Mouse (Mus musculus) mature B cell (primary cell): Measurements from ENCODE around the gene Zfp317.
"Not testable (repeated sequence)": the region's sequence is repeated elsewhere in the genome, so short reads cannot be mapped to it uniquely, and the experiment has no call there.

Experiments
- in situ Hi-C: fragments of 300-500 bp; cut with MboI; formaldehyde crosslinking; loops from 2 replicates; pipeline ENCODE4 v1.14.3; 2019

Gene Zfp317

DNA sequence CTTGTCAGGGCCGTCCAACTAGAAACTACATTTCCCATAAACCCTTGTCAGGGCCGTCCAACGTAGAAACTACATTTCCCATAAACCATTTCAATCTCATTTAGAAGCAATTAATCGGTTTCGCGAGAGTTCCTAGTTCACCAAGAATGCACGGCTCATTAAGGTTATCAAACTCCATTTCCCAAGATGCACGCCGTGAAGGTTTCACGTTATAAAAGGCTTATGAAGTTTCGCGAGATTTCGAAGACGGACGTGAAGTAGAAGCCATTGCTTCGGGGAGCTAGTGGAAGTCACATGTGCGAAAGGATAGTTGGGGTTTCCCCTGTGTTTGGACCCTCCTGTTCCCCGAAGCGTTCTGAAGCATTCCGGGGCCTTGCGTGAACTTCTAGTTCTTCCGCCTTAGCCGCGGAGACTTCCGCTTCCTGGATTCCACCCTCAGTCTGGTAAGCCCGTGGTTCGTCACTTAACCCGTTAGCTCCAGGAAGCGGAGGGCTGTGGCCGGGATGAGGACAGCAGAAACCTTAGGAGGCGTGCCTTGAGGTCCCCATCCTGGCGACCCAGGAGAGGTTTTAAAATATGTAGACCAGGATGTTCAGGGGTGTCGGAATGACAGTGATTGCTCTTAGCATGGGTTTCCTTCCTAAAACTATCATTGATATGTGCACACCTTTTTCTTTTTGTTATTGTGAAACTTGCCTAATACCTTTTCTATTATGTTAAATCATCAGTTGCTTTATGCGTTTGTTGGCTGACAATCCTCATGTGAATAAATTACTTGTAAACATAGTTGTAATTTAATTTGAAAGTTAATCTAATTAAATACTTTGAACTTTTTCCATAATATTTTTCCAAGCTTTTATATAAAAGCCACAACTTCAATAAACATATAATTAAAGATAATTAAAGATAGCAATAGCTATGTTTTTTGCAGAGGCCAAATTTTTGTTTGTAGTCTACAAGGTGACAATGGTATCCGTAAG is at the start of gene Zfp317:
TSS of gene Zfp317 (plus strand) at position 260 of the 980 bp plus-strand sequence.
- in situ Hi-C loops = loop anchor here (25.0 kb wide), 1 partner anchor 1335 kb away; the partner anchor contains the start of gene Chordc1

GRCm38 (mm10) chr9:19582317-19582716 is 39.6 kb upstream of the Zfp317 start, which contains the start of gene Olfr855:
Olfr855 (plus strand) TSS chr9:19582617.
- in situ Hi-C loops = no loop called here

- in situ Hi-C loops = loop anchor here (25.0 kb wide), 1 partner anchor 1334 kb away; the partner anchor contains the start of gene Chordc1
Measured at GRCm38 (mm10) chr9:19621297-19621696, 605 bp upstream of the Zfp317 start.

DNA sequence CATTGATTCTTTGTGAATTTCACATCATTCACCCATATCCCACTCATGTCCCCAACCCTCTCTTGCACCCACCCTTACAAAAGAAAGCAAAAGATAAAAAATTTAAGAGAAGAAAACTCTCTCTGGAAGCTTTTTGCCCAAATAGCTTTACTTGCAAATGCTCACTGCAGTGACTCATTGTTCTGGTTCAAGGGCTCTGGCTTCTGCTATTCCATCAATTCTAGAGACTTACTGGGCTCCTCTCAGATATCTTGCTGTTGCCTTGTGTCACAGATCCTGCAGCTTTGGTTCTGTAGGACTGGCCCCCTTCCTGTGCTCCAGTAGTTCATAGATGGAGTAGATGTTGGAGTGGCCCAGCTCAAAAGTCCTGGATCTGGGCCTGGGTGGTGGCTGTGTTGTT is 7.7 kb downstream of the Zfp317 start:
- in situ Hi-C loops = no loop called here

- in situ Hi-C loops = no loop called here
Measured at GRCm38 (mm10) chr9:19645193-19645592, 23.3 kb downstream of the Zfp317 start.

- in situ Hi-C loops = no loop called here
Measured at GRCm38 (mm10) chr9:19690281-19690680, 68.4 kb downstream of the Zfp317 start.

DNA sequence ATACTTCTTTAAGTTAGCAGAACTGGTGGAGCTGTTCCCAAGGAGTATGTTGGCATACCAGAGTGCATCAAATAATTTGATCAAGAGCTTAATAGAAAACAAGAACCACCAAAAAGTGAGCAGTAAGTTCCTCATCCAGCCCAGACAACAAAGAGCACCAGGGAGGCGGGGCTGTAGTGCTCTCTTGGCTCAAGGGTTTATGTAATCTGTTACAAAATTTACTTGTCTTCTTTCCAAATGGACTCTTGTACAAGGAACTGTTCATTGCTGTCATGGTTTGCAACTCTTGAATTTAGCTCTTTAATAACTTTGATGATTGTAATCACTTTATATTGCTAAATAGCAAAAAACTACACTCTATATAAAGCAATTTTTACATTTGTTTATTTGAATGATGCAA is 69.5 kb downstream of the Zfp317 start:
- in situ Hi-C loops = no loop called here

GRCm38 (mm10) chr9:19692430-19692829 is 70.5 kb downstream of the Zfp317 start:
- in situ Hi-C loops = no loop called here

DNA sequence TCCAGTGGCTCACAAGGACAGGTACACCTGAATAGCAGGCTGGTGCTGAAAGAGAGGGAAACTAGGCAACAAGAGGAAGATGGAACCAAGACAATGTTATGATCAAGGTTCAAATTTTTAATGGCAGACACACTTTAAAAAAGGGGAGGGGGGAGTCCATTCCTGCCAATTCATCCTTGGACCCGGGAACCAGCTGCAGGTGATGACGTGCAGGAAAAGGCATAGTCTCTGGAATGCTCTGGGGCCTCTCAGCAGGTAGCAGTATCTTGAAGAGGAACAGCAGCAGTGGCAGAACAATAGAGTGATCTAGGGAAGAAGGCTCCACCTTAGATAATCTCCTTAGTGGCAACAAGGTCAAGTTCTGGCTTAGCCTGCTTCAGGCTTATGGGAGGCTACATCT is 72.4 kb downstream of the Zfp317 start:
- in situ Hi-C loops = not testable (repeated sequence)

DNA sequence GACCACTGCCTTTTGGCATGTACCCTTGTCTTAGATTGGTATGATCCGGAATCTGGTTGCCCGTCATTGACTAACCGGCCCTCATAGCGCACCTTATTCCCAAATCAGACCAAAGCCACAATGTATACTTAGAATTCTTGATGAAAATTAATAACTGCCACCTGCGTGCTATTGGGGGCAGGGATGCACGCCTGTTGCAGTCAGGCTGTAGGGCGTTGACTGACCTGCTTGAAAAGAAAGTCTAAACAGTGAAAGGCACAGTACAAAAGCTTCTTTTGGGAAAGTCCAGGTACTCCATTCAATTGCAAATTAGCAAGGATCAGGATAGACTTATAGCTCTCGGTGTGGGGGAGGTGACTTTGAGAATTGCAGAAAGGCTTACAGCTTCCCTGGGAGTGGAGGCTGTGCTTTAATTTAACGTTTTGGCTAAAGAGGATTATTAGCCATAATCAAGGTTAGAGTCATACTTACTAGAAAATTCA is 73.0 kb downstream of the Zfp317 start:
- in situ Hi-C loops = not testable (repeated sequence)
